Mouse (Mus musculus) myocyte (in vitro differentiated cells): Measurements from ENCODE around the gene Herpud2. TPM values are rescaled to one million over a fixed set of nuclear protein-coding genes. Genes with fewer than 3 reads are reported as not detected.

Experiments
- H3K27me3 ChIP-seq: one replicate; pipeline ENCODE4 v1.6.1; 2011; ENCODE audit not compliant: control insufficient read depth, insufficient read depth, insufficient read length
- H3K36me3 ChIP-seq: one replicate; pipeline ENCODE4 v1.6.1; 2011; ENCODE audit not compliant: control insufficient read depth, insufficient read depth
- H3K4me2 ChIP-seq: one replicate; pipeline ENCODE4 v1.6.1; 2011; ENCODE audit warnings: low read depth, control low read depth
- H3K4me3 ChIP-seq: one replicate; pipeline ENCODE4 v1.5.1; 2011; ENCODE audit warnings: mild to moderate bottlenecking, control low read depth, moderate library complexity
- H3K79me2 ChIP-seq: one replicate; pipeline ENCODE4 v1.6.1; 2011; ENCODE audit not compliant: control insufficient read depth, insufficient read depth
- H3ac ChIP-seq: one replicate; pipeline ENCODE4 v1.6.1; 2011; ENCODE audit not compliant: control insufficient read depth, insufficient read length
- CEBPB ChIP-seq: IDR thresholded peaks from 2 replicates; pipeline ENCODE4 v1.6.1; 2011; ENCODE audit warnings: mild to moderate bottlenecking, moderate library complexity; ENCODE audit not compliant: poor library complexity, insufficient read depth, severe bottlenecking
- E2F4 ChIP-seq: IDR thresholded peaks from one replicate; pipeline ENCODE4 v1.6.1; 2011; ENCODE audit warnings: mild to moderate bottlenecking, control low read depth, moderate library complexity; ENCODE audit not compliant: insufficient read depth
- MAX ChIP-seq: IDR thresholded peaks from one replicate; pipeline ENCODE4 v1.6.1; 2011; ENCODE audit warnings: low read depth, mild to moderate bottlenecking, control low read depth
- MYOD1 ChIP-seq, 3 experiments: IDR thresholded peaks; one replicate each; pipeline ENCODE4 v1.6.1; 2011; ENCODE audit warnings: control low read depth in 2 of 3, low read depth in 2 of 3, mild to moderate bottlenecking in 2 of 3, moderate library complexity in 1 of 3; ENCODE audit not compliant: insufficient read length in 2 of 3, control insufficient read depth in 1 of 3
- MYOG ChIP-seq, 3 experiments: IDR thresholded peaks; one replicate each; pipeline ENCODE4 v1.6.1; 2011; ENCODE audit warnings: control low read depth in 2 of 3, low read depth in 2 of 3, mild to moderate bottlenecking in 2 of 3; ENCODE audit not compliant: insufficient read length in 2 of 3, control insufficient read depth in 1 of 3, insufficient read depth in 1 of 3
- POLR2A ChIP-seq: IDR thresholded peaks from one replicate; pipeline ENCODE4 v1.6.1; 2011; ENCODE audit warnings: low read depth, mild to moderate bottlenecking, control low read depth, moderate library complexity; ENCODE audit not compliant: insufficient read length
- POLR2AphosphoS2 ChIP-seq: IDR thresholded peaks from one replicate; pipeline ENCODE4 v1.6.1; 2011; ENCODE audit warnings: low read depth, control low read depth; ENCODE audit not compliant: insufficient read length
- REST ChIP-seq: IDR thresholded peaks from one replicate; pipeline ENCODE4 v1.6.1; 2011; ENCODE audit warnings: mild to moderate bottlenecking, control low read depth, moderate library complexity; ENCODE audit not compliant: insufficient read depth, insufficient read length
- SRF ChIP-seq: IDR thresholded peaks from one replicate; pipeline ENCODE4 v1.6.1; 2011; ENCODE audit warnings: low read depth; ENCODE audit not compliant: control insufficient read depth, insufficient read length
- TCF12 ChIP-seq: IDR thresholded peaks from one replicate; pipeline ENCODE4 v1.6.1; 2011; ENCODE audit warnings: mild to moderate bottlenecking, control low read depth; ENCODE audit not compliant: poor library complexity, insufficient read depth, severe bottlenecking
- TCF3 ChIP-seq: IDR thresholded peaks from one replicate; pipeline ENCODE4 v1.6.1; 2011; ENCODE audit warnings: low read depth, control low read depth; ENCODE audit not compliant: insufficient read length
- USF1 ChIP-seq: IDR thresholded peaks from one replicate; pipeline ENCODE4 v1.6.1; 2011; ENCODE audit warnings: low read depth, mild to moderate bottlenecking, control low read depth, moderate library complexity
- polyA plus RNA-seq: library from polyadenylated mRNA; unstranded; fragments of >200 nt; fragmentation: generic; extraction: Trizol; gene quantifications from one replicate; pipeline ENCODE4 v1.2.1, GENCODE M21; 2012; ENCODE audit warnings: missing spikeins

Gene Herpud2
- polyA plus RNA-seq, 1 experiment: 18.8 TPM

GRCm38 (mm10) chr9:25142041-25142440 is 9.6 kb downstream of the Herpud2 start:
- Histone ChIP-seq H3ac (no peak overlapping the region), H3K27me3 (no peaks in the 10 kb centered on the region), H3K79me2 (peaks cover 83% of the 10 kb centered on the region), H3K4me2 (no peak overlapping the region), H3K36me3 (no peaks in the 10 kb centered on the region), H3K4me3 (no peak overlapping the region)
- TF ChIP-seq POLR2AphosphoS2: no peak
- TF ChIP-seq MYOD1 (IDR thresholded peaks at IDR 0.05; ENCODE audit: control insufficient read depth in 1 of 3, insufficient read length in 2 of 3, low read depth in 2 of 3): no peak
- no peak for TF ChIP-seq TCF3
- no peak for TF ChIP-seq MYOG (IDR thresholded peaks at IDR 0.05; ENCODE audit: control insufficient read depth in 1 of 3, insufficient read depth in 1 of 3, insufficient read length in 2 of 3, low read depth in 2 of 3)

- H3K4me3 ChIP-seq: no peak overlapping the region
- H3K27me3 ChIP-seq: no peaks in the 10 kb centered on the region
- H3K4me2 ChIP-seq: no peak overlapping the region
- H3ac ChIP-seq: no peak overlapping the region
- H3K36me3 ChIP-seq: no peaks in the 10 kb centered on the region
- TF ChIP-seq MYOG (IDR thresholded peaks at IDR 0.05; ENCODE audit: control insufficient read depth in 1 of 3, insufficient read depth in 1 of 3, insufficient read length in 2 of 3, low read depth in 2 of 3) (peak in 2 of 3 experiments; percentile 37 to 58), REST (no peak), USF1 (no peak), POLR2A (no peak), TCF3 (no peak), MYOD1 (IDR thresholded peaks at IDR 0.05; ENCODE audit: control insufficient read depth in 1 of 3, insufficient read length in 2 of 3, low read depth in 2 of 3) (peak in 1 of 3 experiments; percentile 73), SRF (no peak), CEBPB (no peak), POLR2AphosphoS2 (no peak), E2F4 (no peak), TCF12 (no peak), MAX (no peak)
- H3K79me2 ChIP-seq: peaks cover 66% of the 10 kb centered on the region
Measured at GRCm38 (mm10) chr9:25140330-25140729, 11.3 kb downstream of the Herpud2 start.

DNA sequence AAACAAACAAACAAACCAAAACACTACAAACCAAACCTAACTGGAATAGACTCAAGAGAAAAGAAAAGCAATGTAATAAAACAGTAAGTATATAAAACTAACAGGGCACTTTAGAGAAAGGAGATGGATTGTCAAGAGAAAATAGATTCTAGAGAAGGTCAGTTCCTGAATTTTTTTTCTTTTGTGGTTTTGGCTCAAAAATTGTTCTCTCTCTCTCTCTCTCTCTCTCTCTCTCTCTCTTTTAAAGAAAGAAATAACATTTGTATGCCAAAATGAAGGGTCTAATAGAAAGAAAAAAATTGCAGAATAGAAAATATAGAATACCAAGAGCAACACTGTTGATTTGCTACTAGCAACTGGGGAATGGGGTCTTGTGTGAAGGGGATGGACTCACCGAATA is 12.7 kb downstream of the Herpud2 start:
- Histone ChIP-seq H3K4me2 (no peak overlapping the region), H3K79me2 (peaks cover 59% of the 10 kb centered on the region), H3K27me3 (no peaks in the 10 kb centered on the region), H3ac (no peak overlapping the region), H3K4me3 (no peak overlapping the region), H3K36me3 (no peaks in the 10 kb centered on the region)
- TF ChIP-seq MYOG (IDR thresholded peaks at IDR 0.05; ENCODE audit: control insufficient read depth in 1 of 3, insufficient read depth in 1 of 3, insufficient read length in 2 of 3, low read depth in 2 of 3) (no peak), USF1 (no peak), REST (no peak), CEBPB (no peak), POLR2AphosphoS2 (no peak), E2F4 (no peak), MAX (no peak)

DNA sequence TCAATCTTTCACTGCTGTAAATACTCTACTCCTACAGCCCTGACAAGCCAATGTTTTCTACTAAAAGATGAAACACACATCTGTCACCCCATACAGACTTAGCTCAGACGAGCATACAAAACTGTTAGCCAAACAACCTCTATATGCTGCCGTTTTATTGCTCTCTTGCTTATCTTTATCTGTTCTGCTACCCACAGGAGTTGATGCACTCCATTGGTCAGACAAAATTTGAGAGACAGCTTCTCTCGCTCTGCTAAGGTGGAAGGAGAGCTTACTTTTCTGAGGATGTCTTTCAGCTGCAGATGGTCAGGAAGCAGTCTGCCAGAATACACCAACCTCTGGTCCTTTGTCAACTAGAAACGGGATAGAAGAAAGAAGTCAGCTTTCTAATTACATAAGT is 18.7 kb downstream of the Herpud2 start:
- Histone ChIP-seq H3K27me3 (no peaks in the 10 kb centered on the region), H3K4me2 (no peak overlapping the region), H3K79me2 (peaks cover 12% of the 10 kb centered on the region), H3K36me3 (peaks cover 4% of the 10 kb centered on the region), H3K4me3 (no peak overlapping the region), H3ac (no peak overlapping the region)
- TF ChIP-seq MYOD1 (IDR thresholded peaks at IDR 0.05; ENCODE audit: control insufficient read depth in 1 of 3, insufficient read length in 2 of 3, low read depth in 2 of 3) (no peak), TCF12 (no peak), MYOG (IDR thresholded peaks at IDR 0.05; ENCODE audit: control insufficient read depth in 1 of 3, insufficient read depth in 1 of 3, insufficient read length in 2 of 3, low read depth in 2 of 3) (no peak), USF1 (no peak), SRF (no peak), REST (no peak), POLR2A (no peak), MAX (no peak), POLR2AphosphoS2 (no peak), TCF3 (no peak), E2F4 (no peak)

DNA sequence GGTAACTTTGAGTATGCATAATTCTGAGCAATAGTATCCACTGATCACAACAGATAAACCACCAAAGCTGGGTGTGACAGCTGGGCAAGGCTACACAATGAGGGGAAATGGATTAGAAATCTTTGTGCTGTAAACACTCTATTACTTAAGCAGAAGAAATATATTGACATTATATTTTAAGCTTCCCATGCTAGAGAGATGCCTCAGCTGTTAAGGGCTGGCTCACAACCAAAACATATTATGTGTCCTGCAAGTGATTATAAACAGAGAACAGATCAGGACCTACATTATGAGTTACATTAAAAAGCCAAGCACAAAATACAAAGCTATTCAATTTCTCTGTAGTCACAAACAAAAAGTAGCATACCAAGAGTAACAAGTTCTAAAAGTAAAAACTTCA is 19.4 kb downstream of the Herpud2 start:
- TF ChIP-seq REST (no peak), POLR2AphosphoS2 (no peak), CEBPB (no peak), USF1 (no peak), MYOG (IDR thresholded peaks at IDR 0.05; ENCODE audit: control insufficient read depth in 1 of 3, insufficient read depth in 1 of 3, insufficient read length in 2 of 3, low read depth in 2 of 3) (no peak), TCF12 (no peak), SRF (no peak), POLR2A (no peak), MAX (no peak), E2F4 (no peak), TCF3 (no peak), MYOD1 (IDR thresholded peaks at IDR 0.05; ENCODE audit: control insufficient read depth in 1 of 3, insufficient read length in 2 of 3, low read depth in 2 of 3) (no peak)
- Histone ChIP-seq H3K27me3 (no peaks in the 10 kb centered on the region), H3K4me2 (no peak overlapping the region), H3ac (no peak overlapping the region), H3K79me2 (peaks cover 7% of the 10 kb centered on the region), H3K36me3 (peaks cover 4% of the 10 kb centered on the region), H3K4me3 (no peak overlapping the region)
